Mouse (Mus musculus) cortical plate, adult 2 months (tissue): ENCODE results near the gene Prss27.

Source experiments
- CTCF ChIP-seq: fragments of 200-500 bp; IDR thresholded peaks from 2 replicates; pipeline ENCODE4 v1.5.1; 2011; ENCODE audit warnings: mild to moderate bottlenecking, control low read depth, low read length; ENCODE audit not compliant: insufficient read depth; ENCODE audit errors: extremely low read depth
- POLR2A ChIP-seq: fragments of 200-500 bp; IDR thresholded peaks from 2 replicates; pipeline ENCODE4 v1.6.1; 2011; ENCODE audit warnings: mild to moderate bottlenecking, low read length, control low read depth; ENCODE audit not compliant: insufficient read depth; ENCODE audit errors: extremely low read depth

DNA sequence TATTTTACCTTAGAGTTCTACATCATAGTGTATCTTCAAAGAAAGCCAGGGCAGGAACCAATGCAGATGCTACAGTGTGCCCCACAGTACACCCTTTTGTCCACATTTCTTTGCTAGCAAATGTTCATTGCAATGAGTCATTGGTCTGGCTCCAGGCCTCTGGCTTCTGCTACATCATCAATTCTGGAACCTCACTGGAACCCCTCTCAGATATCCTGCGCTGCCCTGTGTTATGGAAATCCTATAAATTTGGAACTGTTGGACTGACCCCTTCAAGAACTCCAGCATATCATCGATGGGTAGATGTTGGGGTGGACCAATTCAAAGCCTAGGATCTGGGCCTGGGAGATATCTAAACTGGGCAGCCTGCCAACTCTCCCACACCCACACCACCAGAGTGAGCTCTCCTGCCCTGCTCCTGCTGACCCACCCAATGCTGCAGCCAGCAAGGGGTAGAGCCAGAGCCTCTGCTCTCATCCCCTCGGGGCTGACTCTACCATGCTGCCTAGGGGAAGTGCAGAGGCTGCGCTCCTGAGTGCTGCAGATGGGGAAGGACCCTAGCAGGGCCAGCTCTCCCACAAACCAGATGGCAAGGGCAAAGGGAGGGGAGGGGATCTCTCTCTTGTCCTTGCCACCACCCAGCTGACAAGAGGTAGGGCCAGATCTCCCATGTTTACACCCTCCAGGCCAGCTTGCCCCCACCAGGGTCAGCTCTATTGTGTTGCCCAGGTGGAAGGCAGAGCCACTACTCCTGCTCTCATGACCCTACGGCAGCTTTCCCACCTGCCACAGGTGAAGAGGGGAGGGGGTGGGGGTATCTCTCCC lies 16.4 kb upstream of the Prss27 start:
- TF ChIP-seq POLR2A, result no peak
- TF ChIP-seq CTCF, result no peak
